Mouse (Mus musculus): ENCODE measurements around the gene Cradd.

Cradd gene

DNA sequence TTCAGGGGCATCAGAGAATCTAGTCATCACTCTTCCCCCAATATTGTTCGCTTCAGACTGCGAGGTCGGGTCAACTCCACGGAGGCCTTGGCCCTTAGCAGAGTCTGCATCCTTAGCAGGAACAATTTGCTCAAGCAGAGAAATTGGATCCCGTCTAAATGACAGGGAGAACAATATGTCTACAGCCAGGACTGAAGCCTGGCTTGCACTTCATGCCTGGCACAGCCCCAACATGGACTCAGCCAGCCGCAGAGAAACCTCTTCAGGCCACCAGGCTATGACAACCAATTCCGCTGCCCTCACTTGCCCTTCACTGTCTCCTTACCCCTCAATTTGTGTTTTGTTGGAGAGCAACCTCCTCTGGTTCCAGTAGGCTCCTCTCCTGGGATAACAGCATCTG, 123.6 kb downstream of the Cradd start:
- DNase-seq (ENCODE audit: extremely low spot score), result no peak

DNA sequence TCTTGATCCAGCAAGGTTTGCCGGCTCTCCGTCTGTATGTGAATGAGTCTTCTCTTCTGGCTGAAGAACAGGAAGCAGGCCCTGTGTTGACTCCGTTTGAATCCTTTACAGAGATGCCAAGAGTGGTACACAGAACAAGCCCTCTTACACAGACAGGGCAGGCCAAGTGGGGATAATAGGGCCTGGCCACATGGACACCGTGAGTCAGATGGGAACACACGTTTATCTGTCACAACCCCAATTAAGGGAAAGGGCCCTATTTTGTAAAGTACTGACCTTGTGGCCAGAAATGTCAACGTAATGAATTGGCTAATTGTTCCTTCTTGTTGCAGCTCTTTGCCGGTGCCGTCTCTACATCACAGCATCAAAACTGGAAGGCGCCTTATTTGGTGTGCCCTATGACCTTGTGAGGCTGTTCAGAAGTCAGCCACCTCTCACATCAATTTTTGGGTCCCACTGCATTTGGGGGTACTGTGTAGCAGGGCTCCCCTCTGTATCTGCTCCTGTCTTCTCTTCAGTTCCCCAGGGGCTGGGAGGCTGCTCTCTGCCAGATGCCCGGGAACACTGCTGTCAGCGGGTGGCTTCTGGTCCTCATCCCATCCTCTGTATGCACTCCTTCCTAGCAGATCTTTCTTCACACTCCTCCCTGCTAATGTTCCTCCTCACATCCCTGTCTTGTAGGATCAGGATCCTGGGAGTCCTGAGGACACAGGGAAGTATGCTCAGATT, 124.2 kb downstream of the Cradd start:
- no peak for DNase-seq (ENCODE audit: extremely low spot score)

GRCm38 (mm10) chr10:95197377-95197776, 126.6 kb downstream of the Cradd start:
- no peak for DNase-seq (ENCODE audit: extremely low spot score)

- DNase-seq (ENCODE audit: extremely low spot score), result no peak
These were observed 128.2 kb downstream of the Cradd start for GRCm38 (mm10) chr10:95195719-95196118.

GRCm38 (mm10) chr10:95194776-95195175, 129.2 kb downstream of the Cradd start:
- no peak for DNase-seq (ENCODE audit: extremely low spot score)

DNA sequence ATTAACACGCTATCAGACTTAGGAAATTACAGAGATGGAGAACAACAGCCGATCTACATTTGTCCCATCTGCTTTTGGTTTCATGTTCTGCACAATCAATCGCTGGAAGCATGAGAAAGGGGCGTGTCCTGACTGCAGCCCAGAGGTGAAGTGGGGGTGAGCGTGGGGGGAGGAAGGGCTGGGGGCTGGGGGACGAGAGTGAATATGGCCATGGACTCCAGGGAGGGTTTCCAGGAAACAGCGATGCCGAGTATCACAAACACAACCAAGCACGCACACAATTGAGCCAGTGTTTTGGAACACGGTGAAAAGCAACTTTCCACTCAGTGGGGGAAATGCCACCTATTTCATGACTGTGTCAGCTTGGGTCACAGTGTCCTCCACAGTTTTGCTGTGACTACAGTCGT, 130.1 kb downstream of the Cradd start:
- DNase-seq (ENCODE audit: extremely low spot score), result no peak

- no peak for DNase-seq (ENCODE audit: extremely low spot score)
These were observed 132.1 kb downstream of the Cradd start for GRCm38 (mm10) chr10:95191881-95192280.

DNA sequence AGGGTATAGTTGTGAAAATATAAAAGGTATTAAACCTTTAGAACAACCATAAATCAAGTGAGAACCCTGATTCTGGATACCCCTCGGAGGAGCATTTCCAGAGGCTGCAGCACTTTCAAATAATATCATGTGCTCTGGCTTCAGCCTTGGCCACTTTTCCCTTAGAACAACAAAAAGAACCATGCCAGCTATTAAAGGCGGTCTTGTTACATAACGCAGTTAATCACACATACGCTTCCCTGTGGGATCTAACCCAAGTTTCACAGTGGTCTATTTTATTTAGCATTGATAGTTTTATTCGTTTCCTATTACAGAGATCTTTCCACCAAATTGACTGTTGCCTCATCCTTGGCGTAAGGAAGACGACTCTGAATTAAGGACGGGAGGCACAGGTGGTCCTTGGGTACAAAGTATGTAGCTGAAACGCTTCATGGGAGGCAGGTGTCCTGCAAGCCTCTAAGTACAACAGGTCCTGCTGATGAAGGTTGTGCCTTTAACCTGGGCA, 132.7 kb downstream of the Cradd start:
- no peak for DNase-seq (ENCODE audit: extremely low spot score)

GRCm38 (mm10) chr10:95189550-95190211, 134.3 kb downstream of the Cradd start:
- DNase-seq (ENCODE audit: extremely low spot score), result no peak

- DNase-seq (ENCODE audit: extremely low spot score), result no peak
These were observed 139.7 kb downstream of the Cradd start for GRCm38 (mm10) chr10:95184210-95184609.

GRCm38 (mm10) chr10:95183051-95183450, 140.9 kb downstream of the Cradd start:
- DNase-seq (ENCODE audit: extremely low spot score), result no peak

DNA sequence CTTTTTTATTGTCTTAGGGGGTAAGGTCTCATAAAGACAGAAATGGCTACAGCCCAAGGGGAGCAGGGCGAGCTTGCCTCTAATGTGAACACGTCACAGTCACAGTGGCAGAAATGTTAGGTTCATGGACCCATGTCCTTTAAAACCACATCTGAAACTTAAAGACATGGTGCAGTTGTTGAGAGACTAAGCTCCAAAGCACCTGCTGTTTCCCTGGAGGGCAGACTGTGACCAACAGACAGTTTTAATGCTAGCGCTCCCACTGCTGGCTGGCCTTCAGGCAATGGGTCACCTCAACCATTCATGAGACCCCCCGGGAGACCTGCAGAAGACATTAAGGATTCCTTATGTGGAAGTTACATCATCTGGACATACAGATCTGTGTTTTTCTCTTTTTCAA, 141.5 kb downstream of the Cradd start:
- no peak for DNase-seq (ENCODE audit: extremely low spot score)

DNA sequence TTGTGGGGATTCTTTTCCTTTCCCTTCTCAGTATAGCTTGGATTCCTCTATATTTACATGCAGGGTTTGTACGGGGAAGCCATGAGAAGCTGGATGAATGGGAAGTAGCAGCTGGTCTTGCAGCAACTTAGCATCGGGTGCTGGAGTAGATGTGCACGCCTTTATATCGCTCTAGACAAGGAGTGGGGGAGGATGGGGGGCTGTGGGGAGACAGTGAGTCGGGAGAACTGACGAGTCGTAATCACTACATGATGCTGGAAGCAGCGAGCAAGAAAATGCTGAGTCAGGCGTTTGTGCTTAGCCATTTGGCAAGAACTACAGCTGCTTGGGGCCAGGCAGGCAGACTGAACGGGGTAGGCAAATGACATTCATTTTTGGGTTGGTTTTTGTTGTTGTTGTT, 142.4 kb downstream of the Cradd start:
- no peak for DNase-seq (ENCODE audit: extremely low spot score)

GRCm38 (mm10) chr10:95180900-95181299, 143.0 kb downstream of the Cradd start:
- DNase-seq (ENCODE audit: extremely low spot score), result no peak

GRCm38 (mm10) chr10:95180177-95180576, 143.8 kb downstream of the Cradd start:
- no peak for DNase-seq (ENCODE audit: extremely low spot score)

- no peak for DNase-seq (ENCODE audit: extremely low spot score)
These were observed 145.1 kb downstream of the Cradd start for GRCm38 (mm10) chr10:95178785-95179184.

GRCm38 (mm10) chr10:95175423-95176120, 148.4 kb downstream of the Cradd start:
- DNase-seq (ENCODE audit: extremely low spot score), result no peak

- no peak for DNase-seq (ENCODE audit: extremely low spot score)
These were observed 149.7 kb downstream of the Cradd start for GRCm38 (mm10) chr10:95174260-95174659.

DNA sequence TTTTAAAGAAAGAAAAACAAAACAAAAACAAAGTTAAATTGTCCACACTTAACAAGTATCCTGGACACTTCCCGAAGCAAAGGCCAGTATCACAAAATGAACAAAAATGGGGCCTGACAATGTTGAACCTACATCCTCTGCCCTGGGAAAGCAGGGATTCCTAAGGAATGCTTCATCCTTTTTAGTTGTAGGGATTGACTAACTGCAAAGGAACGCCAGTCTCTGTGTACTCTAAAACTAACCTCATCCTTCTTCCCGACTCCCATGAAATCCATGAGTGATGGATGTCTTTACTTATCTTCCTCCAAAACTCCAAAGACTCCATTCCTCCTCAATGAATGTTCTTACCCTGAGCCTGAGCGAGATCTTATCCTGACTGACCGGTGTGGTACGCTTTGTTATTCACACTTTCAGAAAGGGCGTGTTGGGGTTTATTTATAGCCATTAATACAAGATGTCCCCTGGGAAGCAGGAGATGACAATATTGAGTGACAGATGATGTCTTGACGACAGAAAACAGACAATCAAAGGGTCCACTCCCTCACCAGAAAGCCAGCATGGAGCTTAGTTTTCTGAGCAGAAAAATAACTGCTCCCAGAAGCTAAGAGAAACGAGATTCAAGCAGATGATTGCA, 153.1 kb downstream of the Cradd start:
- DNase-seq (ENCODE audit: extremely low spot score), result no peak

DNA sequence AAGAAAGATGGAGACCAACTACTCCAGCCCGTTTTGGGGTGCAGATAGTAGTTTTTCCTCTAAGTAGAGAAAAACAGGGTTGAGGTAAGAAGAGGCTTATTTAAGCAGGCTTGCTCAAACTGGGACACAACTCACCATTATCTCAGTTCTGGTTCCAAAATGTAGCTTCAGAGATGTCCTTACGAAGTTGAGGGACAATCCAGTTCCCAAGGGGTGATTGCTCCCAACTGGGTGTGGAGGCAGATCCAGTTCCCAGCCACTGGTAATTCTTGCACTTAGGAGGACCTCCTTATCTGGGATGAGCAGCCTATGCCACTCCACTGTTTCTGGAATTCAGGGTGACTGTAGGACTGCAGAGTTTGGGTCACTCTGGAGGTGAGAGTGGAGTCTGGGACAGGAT, 159.0 kb downstream of the Cradd start:
- no peak for DNase-seq (ENCODE audit: extremely low spot score)

GRCm38 (mm10) chr10:95162691-95163374, 161.1 kb downstream of the Cradd start:
- no peak for DNase-seq (ENCODE audit: extremely low spot score)

Measured in embryo, embryonic 9.5 days (tissue).